Mouse (Mus musculus) hindbrain, embryonic 11.5 days (tissue): Measurements from ENCODE around the gene Impdh2. TPM values are rescaled to one million over a fixed set of nuclear protein-coding genes. Genes with fewer than 3 reads are reported as not detected.

Experiments
- ATAC-seq: fragments of 200-750 bp; cut with Nextera tagmentation; 2 replicates; pipeline ENCODE4 v1.8.0; 2017; ENCODE audit warnings: mild to moderate bottlenecking, moderate TSS enrichment, moderate library complexity; ENCODE audit not compliant: low FRiP score
- DNase-seq: peaks from one replicate; pipeline ENCODE4 v3.0.0-alpha.2; 2015; ENCODE audit warnings: low spot score
- H3K27ac ChIP-seq: fragments of 300-500 bp; sonication (generic); 2 replicates; pipeline ENCODE4 v1.5.1; 2014; ENCODE audit warnings: mild to moderate bottlenecking, low read depth, low read length
- H3K27me3 ChIP-seq: fragments of 300-500 bp; sonication (generic); 2 replicates; pipeline ENCODE4 v1.6.1; 2014; ENCODE audit warnings: mild to moderate bottlenecking, low read length, moderate library complexity, mixed read lengths; ENCODE audit not compliant: control insufficient read depth, insufficient read depth
- H3K36me3 ChIP-seq: fragments of 300-500 bp; sonication (generic); 2 replicates; pipeline ENCODE4 v1.6.1; 2014; ENCODE audit warnings: mild to moderate bottlenecking, low read length, moderate library complexity, mixed read lengths; ENCODE audit not compliant: control insufficient read depth, insufficient read depth
- H3K4me1 ChIP-seq: fragments of 300-500 bp; sonication (generic); replicated peaks from 2 replicates; pipeline ENCODE4 v1.6.1; 2014; ENCODE audit warnings: low read length, mixed read lengths; ENCODE audit not compliant: control insufficient read depth, insufficient read depth
- H3K4me2 ChIP-seq: fragments of 300-500 bp; sonication (generic); replicated peaks from 2 replicates; pipeline ENCODE4 v1.6.1; 2014; ENCODE audit warnings: mild to moderate bottlenecking, low read depth, low read length
- H3K4me3 ChIP-seq: fragments of 300-500 bp; sonication (generic); 2 replicates; pipeline ENCODE4 v1.5.1; 2014; ENCODE audit warnings: low read depth, low read length
- H3K9ac ChIP-seq: fragments of 300-500 bp; sonication (generic); 2 replicates; pipeline ENCODE4 v1.6.1; 2014; ENCODE audit warnings: low read depth, low read length
- H3K9me3 ChIP-seq: fragments of 300-500 bp; sonication (generic); 2 replicates; pipeline ENCODE4 v1.6.1; 2016; ENCODE audit warnings: low read length; ENCODE audit not compliant: control insufficient read depth
- WGBS: fragments of 180-500 bp; shearing (Covaris S2); extraction: QIAGEN DNeasy Blood & Tissue Kit; methylation state at CpG from one replicate; pipeline ENCODE4 v1.1.7; 2014; 5-methylcytosine and 5-hydroxymethylcytosine counted together
- polyA plus RNA-seq: library from polyadenylated mRNA; unstranded; fragments of >200 nt; fragmentation: Nextera tagmentation; extraction: Ambion mirVana; gene quantifications from 2 replicates; pipeline ENCODE4 v1.2.1, GENCODE M21; 2014

Gene Impdh2
- polyA plus RNA-seq, 1 experiment from 2014 or later: 163 TPM

- H3K36me3 ChIP-seq: peaks cover 25% of the 10 kb centered on the region
These were observed 28.6 kb upstream of the Impdh2 start for GRCm38 (mm10) chr9:108531496-108531895.

GRCm38 (mm10) chr9:108540846-108541245 lies 19.2 kb upstream of the Impdh2 start:
- no peak overlapping the region for H3K9ac ChIP-seq
- H3K4me3 ChIP-seq: no peak overlapping the region
- no peaks in the 10 kb centered on the region for H3K27me3 ChIP-seq
- H3K4me1 ChIP-seq: no peaks in the 10 kb centered on the region
- no peak overlapping the region for H3K4me2 ChIP-seq
- ATAC-seq (no peak), DNase-seq (no peak)
- H3K27ac ChIP-seq: no peak overlapping the region
- H3K9me3 ChIP-seq: no peaks in the 10 kb centered on the region
- H3K36me3 ChIP-seq: peaks cover 27% of the 10 kb centered on the region; the same call in 1 of the 2 replicates

More at GRCm38 (mm10) chr9:108531496-108531895, 28.6 kb upstream of the Impdh2 start:
- Histone ChIP-seq H3K27me3 (no peaks in the 10 kb centered on the region), H3K9ac (no peak overlapping the region), H3K4me3 (no peak overlapping the region), H3K27ac (no peak overlapping the region), H3K9me3 (no peaks in the 10 kb centered on the region), H3K4me1 (no peaks in the 10 kb centered on the region), H3K4me2 (no peak overlapping the region)
- 98% methylated on average over 1 of the region's 1 CpGs for WGBS
- DNase-seq (no peak), ATAC-seq (no peak)

- Histone ChIP-seq H3K9ac (no peak overlapping the region), H3K27ac (no peak overlapping the region), H3K4me1 (no peaks in the 10 kb centered on the region), H3K36me3 (peaks cover 27% of the 10 kb centered on the region; the same call in 1 of the 2 replicates), H3K4me2 (no peak overlapping the region), H3K4me3 (no peak overlapping the region), H3K27me3 (no peaks in the 10 kb centered on the region), H3K9me3 (no peaks in the 10 kb centered on the region)
- no peak for ATAC-seq
- 92% methylated on average over 3 of the region's 3 CpGs for WGBS
- no peak for DNase-seq
These were observed 14.1 kb upstream of the Impdh2 start for GRCm38 (mm10) chr9:108545986-108546385.

GRCm38 (mm10) chr9:108546875-108547274 lies 13.2 kb upstream of the Impdh2 start:
- no peak overlapping the region for H3K27ac ChIP-seq
- ATAC-seq (no peak), DNase-seq (no peak)
- no peaks in the 10 kb centered on the region for H3K4me1 ChIP-seq
- peaks cover 26% of the 10 kb centered on the region; the same call in 1 of the 2 replicates for H3K36me3 ChIP-seq
- no peak overlapping the region for H3K9ac ChIP-seq
- WGBS: 96% methylated on average over 1 of the region's 1 CpGs
- no peaks in the 10 kb centered on the region for H3K9me3 ChIP-seq
- H3K4me2 ChIP-seq: no peak overlapping the region
- no peak overlapping the region for H3K4me3 ChIP-seq
- no peaks in the 10 kb centered on the region for H3K27me3 ChIP-seq

- WGBS: 97% methylated on average over 4 of the region's 4 CpGs
- Histone ChIP-seq H3K4me1 (no peaks in the 10 kb centered on the region), H3K27ac (no peak overlapping the region), H3K9ac (no peak overlapping the region), H3K4me2 (no peak overlapping the region), H3K4me3 (no peak overlapping the region), H3K9me3 (no peaks in the 10 kb centered on the region), H3K36me3 (peaks cover 27% of the 10 kb centered on the region), H3K27me3 (no peaks in the 10 kb centered on the region)
- DNase-seq (no peak), ATAC-seq (no peak)
These were observed 917 bp upstream of the Impdh2 start for GRCm38 (mm10) chr9:108559169-108559568.

GRCm38 (mm10) chr9:108563671-108564070 lies 3.6 kb downstream of the Impdh2 start:
- Histone ChIP-seq H3K27me3 (no peaks in the 10 kb centered on the region), H3K4me1 (peaks cover 12% of the 10 kb centered on the region), H3K9me3 (no peaks in the 10 kb centered on the region), H3K9ac (no peak overlapping the region), H3K27ac (no peak overlapping the region), H3K4me2 (no peak overlapping the region), H3K4me3 (no peak overlapping the region), H3K36me3 (peaks cover 5% of the 10 kb centered on the region; the same call in 1 of the 2 replicates)
- ATAC-seq (no peak), DNase-seq (no peak)
- WGBS: 91% methylated on average over 8 of the region's 8 CpGs

- H3K27me3 ChIP-seq: no peaks in the 10 kb centered on the region
- H3K4me3 ChIP-seq: no peak overlapping the region
- ATAC-seq (no peak), DNase-seq (no peak)
- no peak overlapping the region for H3K4me2 ChIP-seq
- WGBS: 91% methylated on average over 7 of the region's 7 CpGs
- H3K27ac ChIP-seq: no peak overlapping the region
- H3K36me3 ChIP-seq: peaks cover 5% of the 10 kb centered on the region; the same call in 1 of the 2 replicates
- no peak overlapping the region for H3K9ac ChIP-seq
- no peaks in the 10 kb centered on the region for H3K9me3 ChIP-seq
- peaks cover 12% of the 10 kb centered on the region for H3K4me1 ChIP-seq
These were observed 4.0 kb downstream of the Impdh2 start for GRCm38 (mm10) chr9:108564131-108564530.

- H3K27me3 ChIP-seq: no peaks in the 10 kb centered on the region
- no peak for ATAC-seq
- peak overlapping the region; percentile 93 for H3K4me2 ChIP-seq
- no peak for DNase-seq
- H3K27ac ChIP-seq: peak overlapping the region; percentile 88
- peaks cover 5% of the 10 kb centered on the region; the same call in 1 of the 2 replicates for H3K36me3 ChIP-seq
- H3K9me3 ChIP-seq: no peaks in the 10 kb centered on the region
- peak overlapping the region; percentile 53 for H3K4me3 ChIP-seq
- peaks cover 16% of the 10 kb centered on the region for H3K4me1 ChIP-seq
- 14% methylated on average over 35 of the region's 35 CpGs for WGBS
- peak overlapping the region; percentile 74 for H3K9ac ChIP-seq
These were observed 6.1 kb downstream of the Impdh2 start for GRCm38 (mm10) chr9:108565881-108566814.
